Mouse (Mus musculus): ENCODE measurements at regions not wholly inside any gene's neighbourhood (a gene's known extent, or its start where the extent isn't known, plus 50 kb on each side); places are given as distances from the start of the nearest gene placed in this dataset.

- dilution Hi-C loops (cut with MboI; ENCODE audit: extremely low pct_ligation_motif_present, extremely low pct_unique_long_range_greater_than_20kb, low sequenced_read_pairs) (no loop called here), in situ Hi-C loops (cut with MboI; ENCODE audit: low pct_ligation_motif_present, low pct_unique_long_range_greater_than_20kb, low sequenced_read_pairs) (no loop called here)
- Histone ChIP-seq H3K4me2 (ENCODE audit: insufficient read depth, low read depth, poor library complexity, severe bottlenecking) (peak overlapping the region; percentile 13; the same call in 1 of the 2 replicates), H3K9ac (ENCODE audit: insufficient read depth, low read depth) (no peak overlapping the region), H3K27ac (ENCODE audit: insufficient read depth, low read depth) (no peak overlapping the region), H3K4me3 (replicated peaks in 1 of 3; ENCODE audit: low read depth in 2 of 3, low read length in 2 of 3, poor library complexity in 1 of 3) (no peak overlapping the region), H3K4me1 (ENCODE audit: control insufficient read depth in 1 of 2, insufficient read depth in 2 of 2) (peaks cover 6 to 39% of the 10 kb centered on the region in 2 experiments; a peak in 3 of 4 replicates), H3K9me3 (replicated peaks; ENCODE audit: low read length) (peaks cover 3% of the 10 kb centered on the region), H3K27me3 (replicated peaks) (no peaks in the 10 kb centered on the region), H3K79me2 (replicated peaks; ENCODE audit: control insufficient read depth, extremely low read depth, insufficient read depth, poor library complexity, severe bottlenecking) (no peaks in the 10 kb centered on the region), H3K36me3 (replicated peaks in 1 of 2; ENCODE audit: control insufficient read depth in 1 of 2, insufficient read depth in 1 of 2, low read length in 1 of 2) (peaks cover 2 to 4% of the 10 kb centered on the region in 2 experiments)
- TF ChIP-seq ZMIZ1 (IDR thresholded peaks at IDR 0.05; ENCODE audit: low read depth, low read length) (no peak), USF1 (IDR thresholded peaks at IDR 0.05; ENCODE audit: low read depth, low read length) (no peak), EP300 (IDR thresholded peaks at IDR 0.05; ENCODE audit: low read length) (peak; percentile 49; the same call in 1 of the 2 replicates), JUND (conservative IDR thresholded peaks at IDR 0.05; ENCODE audit: low read depth, low read length) (no peak)
- DNase-seq (ENCODE audit: extremely low read depth), result no peak
These were observed 176.8 kb upstream of the Cdkn2b start for GRCm38 (mm10) chr4:89487416-89488165.

GRCm38 (mm10) chr4:89486963-89487362 is 176.1 kb upstream of the Cdkn2b start:
- TF ChIP-seq CTCF (conservative IDR thresholded peaks at IDR 0.05 in 1 of 2, IDR thresholded peaks at IDR 0.05 in 1 of 2; ENCODE audit: low read depth in 2 of 2, low read length in 2 of 2) (no peak), SIN3A (IDR thresholded peaks at IDR 0.05; ENCODE audit: low read length) (no peak), TBP (conservative IDR thresholded peaks at IDR 0.05; ENCODE audit: low read depth, low read length) (no peak), CHD2 (IDR thresholded peaks at IDR 0.05; ENCODE audit: low read length) (no peak), JUND (conservative IDR thresholded peaks at IDR 0.05; ENCODE audit: low read depth, low read length) (no peak), NELFE (IDR thresholded peaks at IDR 0.05; ENCODE audit: low read depth, low read length) (no peak), USF1 (IDR thresholded peaks at IDR 0.05; ENCODE audit: low read depth, low read length) (no peak), CHD1 (IDR thresholded peaks at IDR 0.05; ENCODE audit: low read depth, low read length) (no peak), MYC (IDR thresholded peaks at IDR 0.05; ENCODE audit: low read depth, low read length) (no peak), MEF2A (IDR thresholded peaks at IDR 0.05; ENCODE audit: borderline replicate concordance, low read depth, low read length) (no peak), ZC3H11A (IDR thresholded peaks at IDR 0.05; ENCODE audit: low read depth, low read length) (no peak), RCOR1 (conservative IDR thresholded peaks at IDR 0.05; ENCODE audit: low read depth, low read length) (no peak), UBTF (IDR thresholded peaks at IDR 0.05; ENCODE audit: low read depth, low read length) (no peak), IRF4 (IDR thresholded peaks at IDR 0.05; ENCODE audit: low read depth, low read length) (no peak), NRF1 (IDR thresholded peaks at IDR 0.05; ENCODE audit: low read depth, low read length) (no peak)
- Histone ChIP-seq H3K4me1 (ENCODE audit: control insufficient read depth in 1 of 2, insufficient read depth in 2 of 2) (peaks cover 6 to 39% of the 10 kb centered on the region in 2 experiments; a peak in 3 of 4 replicates), H3K79me2 (replicated peaks; ENCODE audit: control insufficient read depth, extremely low read depth, insufficient read depth, poor library complexity, severe bottlenecking) (no peaks in the 10 kb centered on the region), H3K27me3 (replicated peaks) (no peaks in the 10 kb centered on the region), H3K9ac (ENCODE audit: insufficient read depth, low read depth) (no peak overlapping the region), H3K36me3 (replicated peaks in 1 of 2; ENCODE audit: control insufficient read depth in 1 of 2, insufficient read depth in 1 of 2, low read length in 1 of 2) (peaks cover 5 to 11% of the 10 kb centered on the region in 2 experiments), H3K4me3 (replicated peaks in 1 of 3; ENCODE audit: low read depth in 2 of 3, low read length in 2 of 3, poor library complexity in 1 of 3) (no peak overlapping the region), H3K9me3 (replicated peaks; ENCODE audit: low read length) (peaks cover 3% of the 10 kb centered on the region), H3K4me2 (ENCODE audit: insufficient read depth, low read depth, poor library complexity, severe bottlenecking) (no peak overlapping the region), H3K27ac (ENCODE audit: insufficient read depth, low read depth) (no peak overlapping the region)
- no peak for DNase-seq (ENCODE audit: extremely low read depth)
- dilution Hi-C loops (cut with MboI; ENCODE audit: extremely low pct_ligation_motif_present, extremely low pct_unique_long_range_greater_than_20kb, low sequenced_read_pairs) (no loop called here), in situ Hi-C loops (cut with MboI; ENCODE audit: low pct_ligation_motif_present, low pct_unique_long_range_greater_than_20kb, low sequenced_read_pairs) (no loop called here)
